Mouse (Mus musculus): ENCODE data around the gene Sass6. TPM values are rescaled to one million over a fixed set of nuclear protein-coding genes. Genes with fewer than 3 reads are reported as not detected.

The Sass6 gene
- polyA plus RNA-seq, 1 experiment from 2014 or later: 13.1 TPM

- Histone ChIP-seq H3K27ac (replicated peaks) (no peak overlapping the region), H3K9ac (no peak overlapping the region), H3K36me3 (no peaks in the 10 kb centered on the region), H3K4me3 (no peak overlapping the region), H3K4me1 (replicated peaks) (peaks cover 1% of the 10 kb centered on the region), H3K27me3 (no peaks in the 10 kb centered on the region), H3K4me2 (no peak overlapping the region), H3K9me3 (no peaks in the 10 kb centered on the region)
- 86% methylated on average over 5 of the region's 5 CpGs for WGBS
- no peak for ATAC-seq (ENCODE audit: low FRiP score, low read depth)
Observed at GRCm38 (mm10) chr3:116601005-116601404, 6.2 kb downstream of the Sass6 start.

- Histone ChIP-seq H3K4me3 (no peak overlapping the region), H3K27me3 (no peaks in the 10 kb centered on the region), H3K4me1 (replicated peaks) (no peaks in the 10 kb centered on the region), H3K9ac (no peak overlapping the region), H3K36me3 (no peaks in the 10 kb centered on the region), H3K4me2 (no peak overlapping the region), H3K27ac (replicated peaks) (no peak overlapping the region), H3K9me3 (no peaks in the 10 kb centered on the region)
- ATAC-seq (ENCODE audit: low FRiP score, low read depth): no peak
- WGBS: 83% methylated on average over 5 of the region's 5 CpGs
Observed at GRCm38 (mm10) chr3:116601781-116602180, 7.0 kb downstream of the Sass6 start.

- Histone ChIP-seq H3K9me3 (no peaks in the 10 kb centered on the region), H3K36me3 (0 out of 2 replicates have a peak, but pooled peaks cover under 1% of the 10 kb centered on the region), H3K27me3 (no peaks in the 10 kb centered on the region), H3K27ac (replicated peaks) (no peak overlapping the region), H3K4me3 (no peak overlapping the region), H3K9ac (no peak overlapping the region), H3K4me1 (replicated peaks) (no peaks in the 10 kb centered on the region), H3K4me2 (no peak overlapping the region)
- ATAC-seq (ENCODE audit: low FRiP score, low read depth): no peak
- 73% methylated on average over 9 of the region's 9 CpGs for WGBS
Observed at GRCm38 (mm10) chr3:116604570-116604969, 9.8 kb downstream of the Sass6 start.

GRCm38 (mm10) chr3:116614295-116614892 is 19.6 kb downstream of the Sass6 start, which contains the start of gene Trmt13:
TSS of gene Trmt13 (minus strand) at chr3:116614587.
- Histone ChIP-seq H3K9ac (no peak within 1 kb of the TSS), H3K4me1 (replicated peaks) (no peaks in the 10 kb centered on the region), H3K4me2 (no peak within 1 kb of the TSS), H3K9me3 (no peaks in the 10 kb centered on the region), H3K27ac (replicated peaks) (no peak within 1 kb of the TSS), H3K4me3 (no peak within 1 kb of the TSS), H3K36me3 (peaks cover 38% of the 10 kb centered on the region), H3K27me3 (no peaks in the 10 kb centered on the region)
- no peak for ATAC-seq (ENCODE audit: low FRiP score, low read depth)
- WGBS: 82% methylated on average over 10 of the region's 10 CpGs

- no peak overlapping the region for H3K4me2 ChIP-seq
- no peak overlapping the region for H3K4me3 ChIP-seq
- peaks cover 34% of the 10 kb centered on the region for H3K36me3 ChIP-seq
- no peaks in the 10 kb centered on the region for H3K27me3 ChIP-seq
- ATAC-seq (ENCODE audit: low FRiP score, low read depth): no peak
- H3K27ac ChIP-seq (replicated peaks): no peak overlapping the region
- 93% methylated on average over 8 of the region's 8 CpGs for WGBS
- no peak overlapping the region for H3K9ac ChIP-seq
- H3K4me1 ChIP-seq (replicated peaks): no peaks in the 10 kb centered on the region
- H3K9me3 ChIP-seq: no peaks in the 10 kb centered on the region
Observed at GRCm38 (mm10) chr3:116615318-116616068, 20.7 kb downstream of the Sass6 start.

GRCm38 (mm10) chr3:116618855-116619254 is 24.1 kb downstream of the Sass6 start:
- 90% methylated on average over 6 of the region's 6 CpGs for WGBS
- peaks cover 28% of the 10 kb centered on the region; the same call in 1 of the 2 replicates for H3K36me3 ChIP-seq
- no peak for ATAC-seq (ENCODE audit: low FRiP score, low read depth)

GRCm38 (mm10) chr3:116620636-116621370 is 26.0 kb downstream of the Sass6 start:
- no peak overlapping the region for H3K27ac ChIP-seq (replicated peaks)
- H3K9ac ChIP-seq: no peak overlapping the region
- no peak overlapping the region for H3K4me2 ChIP-seq
- H3K36me3 ChIP-seq: 0 out of 2 replicates have a peak, but pooled peaks cover 14% of the 10 kb centered on the region
- no peaks in the 10 kb centered on the region for H3K4me1 ChIP-seq (replicated peaks)
- WGBS: 94% methylated on average over 7 of the region's 7 CpGs
- no peak for ATAC-seq (ENCODE audit: low FRiP score, low read depth)
- no peaks in the 10 kb centered on the region for H3K9me3 ChIP-seq
- no peaks in the 10 kb centered on the region for H3K27me3 ChIP-seq
- no peak overlapping the region for H3K4me3 ChIP-seq

More at GRCm38 (mm10) chr3:116618855-116619254, 24.1 kb downstream of the Sass6 start:
- H3K9me3 ChIP-seq: no peaks in the 10 kb centered on the region
- no peak overlapping the region for H3K9ac ChIP-seq
- no peak overlapping the region for H3K27ac ChIP-seq (replicated peaks)
- H3K4me3 ChIP-seq: no peak overlapping the region
- H3K27me3 ChIP-seq: no peaks in the 10 kb centered on the region
- no peaks in the 10 kb centered on the region for H3K4me1 ChIP-seq (replicated peaks)
- H3K4me2 ChIP-seq: no peak overlapping the region

GRCm38 (mm10) chr3:116622641-116623040 is 27.9 kb downstream of the Sass6 start:
- WGBS: 92% methylated on average over 7 of the region's 7 CpGs
- H3K4me3 ChIP-seq: no peak overlapping the region
- ATAC-seq (ENCODE audit: low FRiP score, low read depth): no peak
- no peak overlapping the region for H3K27ac ChIP-seq (replicated peaks)
- H3K9me3 ChIP-seq: no peaks in the 10 kb centered on the region
- no peaks in the 10 kb centered on the region for H3K27me3 ChIP-seq
- H3K4me1 ChIP-seq (replicated peaks): no peaks in the 10 kb centered on the region
- H3K36me3 ChIP-seq: 0 out of 2 replicates have a peak, but pooled peaks cover 11% of the 10 kb centered on the region
- H3K9ac ChIP-seq: no peak overlapping the region
- H3K4me2 ChIP-seq: no peak overlapping the region

GRCm38 (mm10) chr3:116631459-116631858 is 36.7 kb downstream of the Sass6 start:
- H3K9me3 ChIP-seq: no peaks in the 10 kb centered on the region
- no peak overlapping the region for H3K9ac ChIP-seq
- 70% methylated on average over 1 of the region's 1 CpGs for WGBS
- peaks cover 50% of the 10 kb centered on the region for H3K36me3 ChIP-seq
- no peaks in the 10 kb centered on the region for H3K27me3 ChIP-seq
- H3K27ac ChIP-seq (replicated peaks): no peak overlapping the region
- no peak overlapping the region for H3K4me3 ChIP-seq
- H3K4me1 ChIP-seq (replicated peaks): no peaks in the 10 kb centered on the region
- no peak for ATAC-seq (ENCODE audit: low FRiP score, low read depth)
- no peak overlapping the region for H3K4me2 ChIP-seq

GRCm38 (mm10) chr3:116632971-116633370 is 38.2 kb downstream of the Sass6 start:
- no peak overlapping the region for H3K4me3 ChIP-seq
- no peaks in the 10 kb centered on the region for H3K4me1 ChIP-seq (replicated peaks)
- H3K27ac ChIP-seq (replicated peaks): no peak overlapping the region
- H3K9ac ChIP-seq: no peak overlapping the region
- ATAC-seq (ENCODE audit: low FRiP score, low read depth): no peak
- H3K27me3 ChIP-seq: no peaks in the 10 kb centered on the region
- H3K36me3 ChIP-seq: peaks cover 65% of the 10 kb centered on the region
- WGBS: 90% methylated on average over 3 of the region's 3 CpGs
- no peaks in the 10 kb centered on the region for H3K9me3 ChIP-seq
- no peak overlapping the region for H3K4me2 ChIP-seq

- no peak overlapping the region for H3K27ac ChIP-seq (replicated peaks)
- peaks cover 76% of the 10 kb centered on the region for H3K36me3 ChIP-seq
- no peaks in the 10 kb centered on the region for H3K4me1 ChIP-seq (replicated peaks)
- no peak overlapping the region for H3K4me2 ChIP-seq
- no peak for ATAC-seq (ENCODE audit: low FRiP score, low read depth)
- no peaks in the 10 kb centered on the region for H3K9me3 ChIP-seq
- 93% methylated on average over 3 of the region's 3 CpGs for WGBS
- H3K27me3 ChIP-seq: no peaks in the 10 kb centered on the region
- no peak overlapping the region for H3K4me3 ChIP-seq
- H3K9ac ChIP-seq: no peak overlapping the region
Observed at GRCm38 (mm10) chr3:116634091-116634490, 39.3 kb downstream of the Sass6 start.

- H3K36me3 ChIP-seq: peaks cover 84% of the 10 kb centered on the region
- WGBS: 94% methylated on average over 8 of the region's 8 CpGs
Observed at GRCm38 (mm10) chr3:116634853-116635252, 40.1 kb downstream of the Sass6 start.

More at GRCm38 (mm10) chr3:116634853-116635252, 40.1 kb downstream of the Sass6 start:
- Histone ChIP-seq H3K9me3 (no peaks in the 10 kb centered on the region), H3K27me3 (no peaks in the 10 kb centered on the region), H3K27ac (replicated peaks) (no peak overlapping the region), H3K4me2 (no peak overlapping the region), H3K9ac (no peak overlapping the region), H3K4me1 (replicated peaks) (no peaks in the 10 kb centered on the region), H3K4me3 (no peak overlapping the region)
- ATAC-seq (ENCODE audit: low FRiP score, low read depth): no peak

All from hindbrain, embryonic 15.5 days (tissue).